Mouse (Mus musculus): Measurements from ENCODE around the gene Ifnl3. TPM values are rescaled to one million over a fixed set of nuclear protein-coding genes. Genes with fewer than 3 reads are reported as not detected.
"Not testable (repeated sequence)": the region's sequence is repeated elsewhere in the genome, so short reads cannot be mapped to it uniquely, and the experiment has no call there.

Gene Ifnl3
- total RNA-seq, 1 experiment, result not detected

DNA sequence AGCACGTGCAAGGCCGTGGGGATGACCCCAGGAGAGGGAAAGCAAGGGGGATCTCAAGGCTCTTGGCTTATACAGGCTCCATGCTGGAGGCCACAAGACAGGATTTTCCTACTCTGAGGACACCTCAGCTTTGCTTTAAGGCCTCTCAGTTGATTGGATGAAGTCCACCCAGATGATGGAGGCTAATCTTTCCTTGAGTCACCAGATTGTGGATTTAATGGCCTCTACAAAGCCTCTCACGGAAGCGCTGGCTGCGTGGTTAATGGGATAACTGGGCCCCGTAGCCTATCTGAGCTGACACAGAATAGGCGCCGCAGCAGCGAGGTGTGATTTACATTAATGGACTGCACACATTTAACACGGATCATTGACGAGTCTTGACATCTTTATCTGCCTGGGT is 27.2 kb upstream of the Ifnl3 start:
- Histone ChIP-seq H3K9ac (ENCODE audit: insufficient read depth, low read depth, low read length, poor library complexity, severe bottlenecking) (no peak overlapping the region), H3K9me3 (ENCODE audit: control insufficient read depth, insufficient read depth, low read depth, low read length) (no peaks in the 10 kb centered on the region), H3K27ac (ENCODE audit: insufficient read depth, low read depth, low read length, poor library complexity, severe bottlenecking) (no peak overlapping the region), H3K36me3 (ENCODE audit: control insufficient read depth, insufficient read depth, low read length, poor library complexity, severe bottlenecking) (no peaks in the 10 kb centered on the region), H3K4me3 (ENCODE audit: insufficient read depth in 1 of 2, low read depth in 1 of 2, low read length in 2 of 2, poor library complexity in 1 of 2, severe bottlenecking in 1 of 2) (no peak overlapping the region), H3K4me1 (ENCODE audit: control insufficient read depth in 2 of 2, insufficient read depth in 2 of 2, low read length in 2 of 2, poor library complexity in 1 of 2) (peaks cover 0 to 13% of the 10 kb centered on the region in 2 experiments; a peak in 2 of 4 replicates)
- TF ChIP-seq HCFC1 (IDR thresholded peaks at IDR 0.05; ENCODE audit: borderline replicate concordance, insufficient read depth, low read length), result no peak
- TF ChIP-seq CHD2 (IDR thresholded peaks at IDR 0.05; ENCODE audit: low read depth, low read length), result no peak
- TF ChIP-seq ZNF384 (IDR thresholded peaks at IDR 0.05; ENCODE audit: low read depth, low read length), result no peak
- TF ChIP-seq ZC3H11A (IDR thresholded peaks at IDR 0.05; ENCODE audit: borderline replicate concordance, low read depth, low read length), result no peak
- TF ChIP-seq MAFK (IDR thresholded peaks at IDR 0.05; ENCODE audit: insufficient read depth, low read depth, low read length), result no peak
- in situ Hi-C loops (cut with MboI; ENCODE audit: low sequenced_read_pairs in 2 of 2, unreplicated experiment in 2 of 2), result no loop called here
- no peak for DNase-seq (ENCODE audit: low read depth, low spot score)

DNA sequence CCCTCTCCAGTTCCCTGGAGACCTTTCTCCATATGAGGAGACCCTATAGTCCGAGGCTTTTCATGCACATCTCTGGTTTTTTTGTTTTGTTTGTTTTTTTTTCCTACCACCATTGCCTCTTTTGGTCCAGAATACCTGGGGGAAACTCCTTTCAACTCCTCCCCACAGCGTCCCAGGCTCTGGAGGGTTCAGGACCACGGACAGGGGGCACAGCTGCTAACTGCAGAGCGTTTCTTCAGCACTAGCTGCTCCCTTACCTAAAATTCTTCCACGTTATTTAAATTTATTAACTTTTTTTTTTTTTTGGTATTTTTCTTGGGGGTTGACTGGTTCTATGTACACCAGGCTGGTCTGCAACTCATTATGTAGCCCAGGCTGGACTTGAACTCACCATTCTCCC is 17.1 kb upstream of the Ifnl3 start:
- H3K9ac ChIP-seq (ENCODE audit: insufficient read depth, low read depth, low read length, poor library complexity, severe bottlenecking), result no peak overlapping the region
- no peak for DNase-seq (ENCODE audit: low read depth, low spot score)
- no peaks in the 10 kb centered on the region for H3K9me3 ChIP-seq (ENCODE audit: control insufficient read depth, insufficient read depth, low read depth, low read length)
- no peaks in the 10 kb centered on the region for H3K36me3 ChIP-seq (ENCODE audit: control insufficient read depth, insufficient read depth, low read length, poor library complexity, severe bottlenecking)
- no peaks in the 10 kb centered on the region for H3K4me1 ChIP-seq (ENCODE audit: control insufficient read depth in 2 of 2, insufficient read depth in 2 of 2, low read length in 2 of 2, poor library complexity in 1 of 2)
- H3K27ac ChIP-seq (ENCODE audit: insufficient read depth, low read depth, low read length, poor library complexity, severe bottlenecking), result no peak overlapping the region
- in situ Hi-C loops (cut with MboI; ENCODE audit: low sequenced_read_pairs in 2 of 2, unreplicated experiment in 2 of 2), result no loop called here
- TF ChIP-seq CHD2 (IDR thresholded peaks at IDR 0.05; ENCODE audit: low read depth, low read length), result no peak
- TF ChIP-seq ZC3H11A (IDR thresholded peaks at IDR 0.05; ENCODE audit: borderline replicate concordance, low read depth, low read length), result no peak
- TF ChIP-seq ZNF384 (IDR thresholded peaks at IDR 0.05; ENCODE audit: low read depth, low read length), result no peak
- TF ChIP-seq HCFC1 (IDR thresholded peaks at IDR 0.05; ENCODE audit: borderline replicate concordance, insufficient read depth, low read length), result no peak
- TF ChIP-seq MAFK (IDR thresholded peaks at IDR 0.05; ENCODE audit: insufficient read depth, low read depth, low read length), result no peak
- no peak overlapping the region for H3K4me3 ChIP-seq (ENCODE audit: insufficient read depth in 1 of 2, low read depth in 1 of 2, low read length in 2 of 2, poor library complexity in 1 of 2, severe bottlenecking in 1 of 2)

DNA sequence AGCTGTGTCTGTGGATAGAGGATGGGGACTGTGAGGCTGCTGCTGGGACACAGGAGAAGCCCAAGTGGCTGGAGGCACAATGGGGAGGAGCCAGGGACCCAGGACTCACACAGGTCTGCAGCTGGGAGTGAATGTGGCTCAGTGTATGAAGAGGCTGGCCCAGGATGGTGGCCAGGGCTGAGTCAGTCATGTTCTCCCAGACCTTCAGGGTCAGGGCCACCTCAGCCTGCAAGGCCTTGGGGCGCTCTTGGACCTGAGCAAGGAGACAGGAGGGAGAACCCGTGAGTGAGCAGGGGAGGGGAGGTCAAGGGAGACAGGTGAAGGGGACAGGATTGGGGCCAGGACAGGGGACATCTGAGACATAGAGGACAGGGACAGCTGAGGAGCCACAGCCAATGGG is 13.5 kb upstream of the Ifnl3 start:
- H3K4me3 ChIP-seq (ENCODE audit: insufficient read depth in 1 of 2, low read depth in 1 of 2, low read length in 2 of 2, poor library complexity in 1 of 2, severe bottlenecking in 1 of 2); H3K27ac ChIP-seq (ENCODE audit: insufficient read depth, low read depth, low read length, poor library complexity, severe bottlenecking); DNase-seq (ENCODE audit: low read depth, low spot score); in situ Hi-C loops (cut with MboI; ENCODE audit: low sequenced_read_pairs in 2 of 2, unreplicated experiment in 2 of 2); H3K36me3 ChIP-seq (ENCODE audit: control insufficient read depth, insufficient read depth, low read length, poor library complexity, severe bottlenecking); H3K9ac ChIP-seq (ENCODE audit: insufficient read depth, low read depth, low read length, poor library complexity, severe bottlenecking); H3K4me1 ChIP-seq (ENCODE audit: control insufficient read depth in 2 of 2, insufficient read depth in 2 of 2, low read length in 2 of 2, poor library complexity in 1 of 2); H3K9me3 ChIP-seq (ENCODE audit: control insufficient read depth, insufficient read depth, low read depth, low read length): not testable (repeated sequence)

DNA sequence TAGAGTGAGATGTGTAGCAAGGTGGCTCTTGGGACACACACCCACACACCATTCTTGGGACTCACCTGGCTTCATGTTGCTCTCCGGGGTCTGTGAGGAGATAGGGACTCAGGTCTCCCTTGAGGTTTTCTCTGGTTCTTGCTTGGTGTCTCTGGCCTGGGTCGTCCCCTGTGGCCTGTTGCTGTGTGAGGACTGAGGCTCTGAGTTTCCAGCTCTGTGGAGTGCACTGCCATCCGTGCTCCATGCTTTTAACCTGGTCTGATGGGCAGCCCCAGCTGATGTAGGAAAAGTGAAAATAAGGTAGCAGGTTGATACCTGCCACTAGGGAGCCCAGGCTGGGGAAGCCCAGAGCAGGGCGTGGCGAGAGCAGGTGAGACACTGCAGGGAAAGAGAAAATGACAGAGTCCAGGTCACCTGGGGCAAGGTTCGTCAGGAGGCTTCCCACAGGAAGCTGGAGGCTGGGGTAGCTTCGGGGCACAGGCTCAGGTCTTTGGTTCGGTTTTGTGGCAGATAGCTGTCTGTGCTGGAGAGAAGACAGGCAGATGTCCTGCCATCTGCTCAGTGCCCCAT is 12.1 kb upstream of the Ifnl3 start, which contains the start of gene Ifnl2:
TSS of gene Ifnl2 (minus strand) at position 51 of the 570 bp plus-strand sequence.
- H3K27ac ChIP-seq (ENCODE audit: insufficient read depth, low read depth, low read length, poor library complexity, severe bottlenecking); DNase-seq (ENCODE audit: low read depth, low spot score); H3K36me3 ChIP-seq (ENCODE audit: control insufficient read depth, insufficient read depth, low read length, poor library complexity, severe bottlenecking); H3K4me1 ChIP-seq (ENCODE audit: control insufficient read depth in 2 of 2, insufficient read depth in 2 of 2, low read length in 2 of 2, poor library complexity in 1 of 2); H3K9ac ChIP-seq (ENCODE audit: insufficient read depth, low read depth, low read length, poor library complexity, severe bottlenecking); H3K4me3 ChIP-seq (ENCODE audit: insufficient read depth in 1 of 2, low read depth in 1 of 2, low read length in 2 of 2, poor library complexity in 1 of 2, severe bottlenecking in 1 of 2); in situ Hi-C loops (cut with MboI; ENCODE audit: low sequenced_read_pairs in 2 of 2, unreplicated experiment in 2 of 2); H3K9me3 ChIP-seq (ENCODE audit: control insufficient read depth, insufficient read depth, low read depth, low read length): not testable (repeated sequence)

- Histone ChIP-seq H3K4me1 (ENCODE audit: control insufficient read depth in 2 of 2, insufficient read depth in 2 of 2, low read length in 2 of 2, poor library complexity in 1 of 2) (peaks cover 0 to 2% of the 10 kb centered on the region in 2 experiments; a peak in 1 of 4 replicates), H3K9me3 (ENCODE audit: control insufficient read depth, insufficient read depth, low read depth, low read length) (no peaks in the 10 kb centered on the region), H3K27ac (ENCODE audit: insufficient read depth, low read depth, low read length, poor library complexity, severe bottlenecking) (no peak overlapping the region), H3K36me3 (ENCODE audit: control insufficient read depth, insufficient read depth, low read length, poor library complexity, severe bottlenecking) (no peaks in the 10 kb centered on the region), H3K4me3 (ENCODE audit: insufficient read depth in 1 of 2, low read depth in 1 of 2, low read length in 2 of 2, poor library complexity in 1 of 2, severe bottlenecking in 1 of 2) (no peak overlapping the region), H3K9ac (ENCODE audit: insufficient read depth, low read depth, low read length, poor library complexity, severe bottlenecking) (no peak overlapping the region)
- in situ Hi-C loops (cut with MboI; ENCODE audit: low sequenced_read_pairs in 2 of 2, unreplicated experiment in 2 of 2), result no loop called here
- TF ChIP-seq ZNF384 (IDR thresholded peaks at IDR 0.05; ENCODE audit: low read depth, low read length) (no peak), CHD2 (IDR thresholded peaks at IDR 0.05; ENCODE audit: low read depth, low read length) (no peak), HCFC1 (IDR thresholded peaks at IDR 0.05; ENCODE audit: borderline replicate concordance, insufficient read depth, low read length) (no peak), MAFK (IDR thresholded peaks at IDR 0.05; ENCODE audit: insufficient read depth, low read depth, low read length) (no peak), ZC3H11A (IDR thresholded peaks at IDR 0.05; ENCODE audit: borderline replicate concordance, low read depth, low read length) (no peak)
- no peak for DNase-seq (ENCODE audit: low read depth, low spot score)
These were observed 11.2 kb upstream of the Ifnl3 start for GRCm38 (mm10) chr7:28511441-28511840.

Measured in ES-E14 (cell line).